Mouse (Mus musculus): Measurements from ENCODE around the gene Hpcal1.

GRCm38 (mm10) chr12:17710747-17711092 is 20.1 kb downstream of the Hpcal1 start:
- no peak for TF ChIP-seq POLR2A (IDR thresholded peaks at IDR 0.05; ENCODE audit: borderline replicate concordance, insufficient read depth, low read length)
- TF ChIP-seq CTCF (IDR thresholded peaks at IDR 0.05; ENCODE audit: borderline replicate concordance, insufficient read depth, low read depth, low read length): no peak

Measured in cerebellum, adult 2 months (tissue).